Mouse (Mus musculus): ENCODE results near the gene Ppil6. TPM values are rescaled to one million over a fixed set of nuclear protein-coding genes. Genes with fewer than 3 reads are reported as not detected.

Ppil6 gene
- polyA plus RNA-seq, 1 experiment from 2014 or later: not detected

DNA sequence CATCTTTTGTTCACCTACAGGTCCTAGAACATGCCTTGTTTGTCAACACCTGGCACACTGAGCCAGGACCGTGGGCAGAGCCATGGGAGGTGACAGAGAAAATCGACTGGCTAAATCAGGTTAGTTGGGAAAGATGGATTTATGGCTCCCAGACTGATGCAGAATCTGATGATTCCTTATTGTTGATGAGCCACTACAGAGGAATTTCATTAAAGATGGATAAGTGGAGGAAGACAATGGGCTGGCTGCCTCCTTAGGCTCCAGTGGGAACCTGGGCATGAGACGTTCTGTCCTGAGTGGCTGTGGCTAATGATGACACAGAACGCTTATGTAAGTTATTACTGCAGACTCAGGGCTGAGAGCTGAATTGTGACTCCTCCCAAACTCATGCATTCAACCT is 63.5 kb downstream of the Ppil6 start:
- H3K27ac ChIP-seq: no peak overlapping the region
- H3K4me1 ChIP-seq: no peaks in the 10 kb centered on the region
- peaks cover 3% of the 10 kb centered on the region; the same call in 1 of the 2 replicates for H3K9me3 ChIP-seq (replicated peaks)
- no peak overlapping the region for H3K9ac ChIP-seq
- H3K27me3 ChIP-seq (replicated peaks): 0 out of 2 replicates have a peak, but pooled peaks cover 4% of the 10 kb centered on the region
- ATAC-seq: no peak
- no peak overlapping the region for H3K4me2 ChIP-seq
- 68% methylated on average over 4 of the region's 4 CpGs for WGBS (ENCODE audit: insufficient replicate concordance)
- no peak overlapping the region for H3K4me3 ChIP-seq
- H3K36me3 ChIP-seq: no peaks in the 10 kb centered on the region

- H3K9ac ChIP-seq: no peak overlapping the region
- H3K9me3 ChIP-seq (replicated peaks): no peaks in the 10 kb centered on the region
- H3K36me3 ChIP-seq: no peaks in the 10 kb centered on the region
- no peak overlapping the region for H3K4me2 ChIP-seq
- WGBS (ENCODE audit: insufficient replicate concordance): 63% methylated on average over 3 of the region's 3 CpGs
- no peak for ATAC-seq
- no peak overlapping the region for H3K4me3 ChIP-seq
- 0 out of 2 replicates have a peak, but pooled peaks cover 4% of the 10 kb centered on the region for H3K27me3 ChIP-seq (replicated peaks)
- H3K27ac ChIP-seq: no peak overlapping the region
- H3K4me1 ChIP-seq: no peaks in the 10 kb centered on the region
Measured at GRCm38 (mm10) chr10:41555081-41555480, 64.8 kb downstream of the Ppil6 start.

GRCm38 (mm10) chr10:41558401-41558800 is 68.2 kb downstream of the Ppil6 start:
- H3K36me3 ChIP-seq: no peaks in the 10 kb centered on the region
- H3K4me1 ChIP-seq: no peaks in the 10 kb centered on the region
- 0 out of 2 replicates have a peak, but pooled peaks cover 3% of the 10 kb centered on the region for H3K9me3 ChIP-seq (replicated peaks)
- no peak overlapping the region for H3K27ac ChIP-seq
- WGBS (ENCODE audit: insufficient replicate concordance): 88% methylated on average over 1 of the region's 1 CpGs
- ATAC-seq: no peak
- H3K27me3 ChIP-seq (replicated peaks): no peaks in the 10 kb centered on the region
- H3K4me3 ChIP-seq: no peak overlapping the region
- no peak overlapping the region for H3K4me2 ChIP-seq
- H3K9ac ChIP-seq: no peak overlapping the region

- no peaks in the 10 kb centered on the region for H3K36me3 ChIP-seq
- H3K4me3 ChIP-seq: no peak overlapping the region
- no peak overlapping the region for H3K9ac ChIP-seq
- H3K4me1 ChIP-seq: 0 out of 2 replicates have a peak, but pooled peaks cover 7% of the 10 kb centered on the region
- H3K9me3 ChIP-seq (replicated peaks): 0 out of 2 replicates have a peak, but pooled peaks cover 3% of the 10 kb centered on the region
- 70% methylated on average over 10 of the region's 10 CpGs for WGBS (ENCODE audit: insufficient replicate concordance)
- no peak overlapping the region for H3K4me2 ChIP-seq
- H3K27ac ChIP-seq: no peak overlapping the region
- no peaks in the 10 kb centered on the region; the same call in 1 of the 2 replicates for H3K27me3 ChIP-seq (replicated peaks)
- no peak for ATAC-seq
Measured at GRCm38 (mm10) chr10:41561701-41562395, 71.6 kb downstream of the Ppil6 start.

Other genes with a start within 250 kb of the Ppil6 start
- gene Fig4, start 187.2 kb upstream of the Ppil6 start, polyA plus RNA-seq (2016; fragmentation: Nextera tagmentation; extraction: Ambion mirVana): 12.9 and 13.2 TPM in 2 replicates
- not detected in 2 replicates for gene Ak9, start 186.5 kb upstream of the Ppil6 start, polyA plus RNA-seq (2016; fragmentation: Nextera tagmentation; extraction: Ambion mirVana)
- 7.3 and 8.5 TPM in 2 replicates for gene Zbtb24, start 40.1 kb upstream of the Ppil6 start, polyA plus RNA-seq (2016; fragmentation: Nextera tagmentation; extraction: Ambion mirVana)
- gene Mical1, start 14.1 kb upstream of the Ppil6 start, polyA plus RNA-seq (2016; fragmentation: Nextera tagmentation; extraction: Ambion mirVana): 10.6 TPM in 2 replicates
- gene Smpd2, start 70 bp upstream of the Ppil6 start, polyA plus RNA-seq (2016; fragmentation: Nextera tagmentation; extraction: Ambion mirVana): 12.2 and 13.4 TPM in 2 replicates
- gene Cd164, start 29.0 kb downstream of the Ppil6 start, polyA plus RNA-seq (2016; fragmentation: Nextera tagmentation; extraction: Ambion mirVana): 83.6 TPM in 2 replicates
- gene Ccdc162, start 226.2 kb downstream of the Ppil6 start, polyA plus RNA-seq (2016; fragmentation: Nextera tagmentation; extraction: Ambion mirVana): 0.08 TPM in 2 replicates

Data from liver, embryonic 12.5 days (tissue).